Mouse (Mus musculus) gastrocnemius, adult 2 months (tissue): ENCODE measurements around the gene Matn4. TPM values are rescaled to one million over a fixed set of nuclear protein-coding genes. Genes with fewer than 3 reads are reported as not detected.

ENCODE experiments used
- DNase-seq: peaks from one replicate; pipeline ENCODE4 v3.0.0; 2022
- H3K27ac ChIP-seq: fragments of 200-600 bp; 2 replicates; pipeline ENCODE4 v1.8.1; 2022; ENCODE audit warnings: mild to moderate bottlenecking
- H3K4me3 ChIP-seq: fragments of 200-600 bp; 2 replicates; pipeline ENCODE4 v1.8.1; 2022; ENCODE audit warnings: mild to moderate bottlenecking, moderate library complexity
- CTCF ChIP-seq: fragments of 200-600 bp; IDR thresholded peaks from 2 replicates; pipeline ENCODE4 v1.8.1; 2022; ENCODE audit warnings: antibody characterized with exemption, mild to moderate bottlenecking, moderate library complexity
- intact Hi-C: fragments of 180-260 bp; cut with DNase I; formaldehyde crosslinking; loops from one replicate; pipeline ENCODE4 v1.15.1; 2025
- long read RNA-seq, 2 experiments: library from polyadenylated mRNA; stranded (forward); transcript quantifications; one replicate each; pipeline ENCODE4 v2.0.0; 2021
- total RNA-seq, 2 experiments: library from RNA; stranded (reverse); gene quantifications; 2 replicates each; pipeline ENCODE4 v1.2.3; 2021

The Matn4 gene
- 1 to 10 TPM in 1 of 2 experiments, under 1 TPM in 1; 0.56 to 1.7 TPM for total RNA-seq
- long read RNA-seq, experiment 1, result 0 reads
- long read RNA-seq, experiment 2, result 0 reads

- H3K4me3 ChIP-seq, result peak within 1 kb of the TSS; percentile 69
- intact Hi-C loops, result no loop called here
- no peak for DNase-seq
- H3K27ac ChIP-seq, result peak within 1 kb of the TSS; percentile 62
- TF ChIP-seq CTCF, result no peak
Observed at GRCm38 (mm10) chr2:164405060-164405459, at the start of gene Matn4. TSS of gene Matn4 (minus strand) at chr2:164405160.

- no peak for TF ChIP-seq CTCF
- no peak for DNase-seq
- no peak overlapping the region for H3K4me3 ChIP-seq
- intact Hi-C loops, result loop anchor here (2.0 kb wide), 1 partner anchor 13 kb away; no protein-coding TSS in a partner anchor
- peak overlapping the region; percentile 85; the same call in 1 of the 2 replicates for H3K27ac ChIP-seq
Observed at GRCm38 (mm10) chr2:164453887-164454500, 49.0 kb upstream of the Matn4 start.

- intact Hi-C loops, result no loop called here
- Histone ChIP-seq H3K4me3 (no peak overlapping the region), H3K27ac (no peak overlapping the region)
- DNase-seq, result no peak
- TF ChIP-seq CTCF, result no peak
Observed at GRCm38 (mm10) chr2:164453047-164453757, 48.2 kb upstream of the Matn4 start.

- H3K4me3 ChIP-seq, result no peak overlapping the region
- DNase-seq, result peak; percentile 52
- no peak overlapping the region for H3K27ac ChIP-seq
- TF ChIP-seq CTCF, result no peak
- intact Hi-C loops, result no loop called here
Observed at GRCm38 (mm10) chr2:164452000-164452676, 47.2 kb upstream of the Matn4 start.

- intact Hi-C loops, result no loop called here
- TF ChIP-seq CTCF, result no peak
- Histone ChIP-seq H3K27ac (peak overlapping the region; percentile 16; the same call in 1 of the 2 replicates), H3K4me3 (no peak overlapping the region)
- DNase-seq, result no peak
Observed at GRCm38 (mm10) chr2:164449341-164450042, 44.5 kb upstream of the Matn4 start.

GRCm38 (mm10) chr2:164448921-164449320 lies 44.0 kb upstream of the Matn4 start:
- no peak overlapping the region for H3K4me3 ChIP-seq
- no peak overlapping the region for H3K27ac ChIP-seq
- DNase-seq, result no peak
- TF ChIP-seq CTCF, result no peak
- intact Hi-C loops, result no loop called here

- Histone ChIP-seq H3K27ac (no peak overlapping the region), H3K4me3 (no peak overlapping the region)
- no peak for DNase-seq
- intact Hi-C loops, result no loop called here
- no peak for TF ChIP-seq CTCF
Observed at GRCm38 (mm10) chr2:164448140-164448539, 43.2 kb upstream of the Matn4 start.

GRCm38 (mm10) chr2:164446086-164446469 lies 41.1 kb upstream of the Matn4 start:
- Histone ChIP-seq H3K4me3 (no peak overlapping the region), H3K27ac (no peak overlapping the region)
- intact Hi-C loops, result no loop called here
- no peak for TF ChIP-seq CTCF
- no peak for DNase-seq

- Histone ChIP-seq H3K4me3 (no peak overlapping the region), H3K27ac (no peak overlapping the region)
- DNase-seq, result no peak
- TF ChIP-seq CTCF, result no peak
- intact Hi-C loops, result no loop called here
Observed at GRCm38 (mm10) chr2:164445399-164446085, 40.6 kb upstream of the Matn4 start.

- intact Hi-C loops, result no loop called here
- no peak overlapping the region for H3K27ac ChIP-seq
- no peak for DNase-seq
- TF ChIP-seq CTCF, result no peak
- H3K4me3 ChIP-seq, result no peak overlapping the region
Observed at GRCm38 (mm10) chr2:164444701-164445100, 39.7 kb upstream of the Matn4 start.

GRCm38 (mm10) chr2:164443460-164444000 lies 38.6 kb upstream of the Matn4 start, which contains the start of gene Sdc4:
TSS of gene Sdc4 (minus strand) at chr2:164443887.
- TF ChIP-seq CTCF, result no peak
- Histone ChIP-seq H3K4me3 (peak within 1 kb of the TSS; percentile 86), H3K27ac (peak within 1 kb of the TSS; percentile 97)
- intact Hi-C loops, result no loop called here
- DNase-seq, result peak; percentile 53

- intact Hi-C loops, result no loop called here
- Histone ChIP-seq H3K4me3 (peak overlapping the region; percentile 86), H3K27ac (peak overlapping the region; percentile 97)
- DNase-seq, result peak; percentile 93
- peak; percentile 36 for TF ChIP-seq CTCF
Observed at GRCm38 (mm10) chr2:164443051-164443437, 38.1 kb upstream of the Matn4 start.
